Mouse (Mus musculus): Measurements from ENCODE around the gene Nckap5.
"Not testable (repeated sequence)": the region's sequence is repeated elsewhere in the genome, so short reads cannot be mapped to it uniquely, and the experiment has no call there.

The Nckap5 gene

GRCm38 (mm10) chr1:126024518-126024917, 806.1 kb downstream of the Nckap5 start:
- DNase-seq (ENCODE audit: low read depth, low spot score) = no peak

GRCm38 (mm10) chr1:126022959-126023358, 807.6 kb downstream of the Nckap5 start:
- no peak for DNase-seq (ENCODE audit: low read depth, low spot score)

- DNase-seq (ENCODE audit: low read depth, low spot score) = not testable (repeated sequence)
These were observed 811.9 kb downstream of the Nckap5 start for GRCm38 (mm10) chr1:126018654-126019053.

- no peak for DNase-seq (ENCODE audit: low read depth, low spot score)
These were observed 818.9 kb downstream of the Nckap5 start for GRCm38 (mm10) chr1:126011661-126012091.

- DNase-seq (ENCODE audit: low read depth, low spot score) = no peak
These were observed 823.0 kb downstream of the Nckap5 start for GRCm38 (mm10) chr1:126007571-126007970.

- DNase-seq (ENCODE audit: low read depth, low spot score) = no peak
These were observed 824.9 kb downstream of the Nckap5 start for GRCm38 (mm10) chr1:126005672-126006071.

- no peak for DNase-seq (ENCODE audit: low read depth, low spot score)
These were observed 834.1 kb downstream of the Nckap5 start for GRCm38 (mm10) chr1:125996540-125996939.

- no peak for DNase-seq (ENCODE audit: low read depth, low spot score)
These were observed 842.8 kb downstream of the Nckap5 start for GRCm38 (mm10) chr1:125987803-125988202.

- no peak for DNase-seq (ENCODE audit: low read depth, low spot score)
These were observed 846.0 kb downstream of the Nckap5 start for GRCm38 (mm10) chr1:125984570-125984969.

GRCm38 (mm10) chr1:125974649-125975048, 856.0 kb downstream of the Nckap5 start:
- DNase-seq (ENCODE audit: low read depth, low spot score) = no peak

GRCm38 (mm10) chr1:125971933-125972332, 858.7 kb downstream of the Nckap5 start:
- no peak for DNase-seq (ENCODE audit: low read depth, low spot score)

- DNase-seq (ENCODE audit: low read depth, low spot score) = no peak
These were observed 862.9 kb downstream of the Nckap5 start for GRCm38 (mm10) chr1:125967671-125968070.

GRCm38 (mm10) chr1:125951026-125951425, 879.6 kb downstream of the Nckap5 start:
- DNase-seq (ENCODE audit: low read depth, low spot score) = no peak

GRCm38 (mm10) chr1:125949076-125949475, 881.5 kb downstream of the Nckap5 start:
- DNase-seq (ENCODE audit: low read depth, low spot score) = no peak

- DNase-seq (ENCODE audit: low read depth, low spot score) = no peak
These were observed 885.5 kb downstream of the Nckap5 start for GRCm38 (mm10) chr1:125945136-125945535.

- no peak for DNase-seq (ENCODE audit: low read depth, low spot score)
These were observed 887.3 kb downstream of the Nckap5 start for GRCm38 (mm10) chr1:125943305-125943704.

- DNase-seq (ENCODE audit: low read depth, low spot score) = no peak
These were observed 905.1 kb downstream of the Nckap5 start for GRCm38 (mm10) chr1:125925486-125925885.

GRCm38 (mm10) chr1:125923062-125923461, 907.5 kb downstream of the Nckap5 start:
- no peak for DNase-seq (ENCODE audit: low read depth, low spot score)

GRCm38 (mm10) chr1:125920696-125921095, 909.9 kb downstream of the Nckap5 start:
- DNase-seq (ENCODE audit: low read depth, low spot score) = no peak

- DNase-seq (ENCODE audit: low read depth, low spot score) = no peak
These were observed 917.7 kb downstream of the Nckap5 start, which contains the start of gene Lypd1 for GRCm38 (mm10) chr1:125912601-125913600. Lypd1 (minus strand) TSS chr1:125913101.

- no peak for DNase-seq (ENCODE audit: low read depth, low spot score)
These were observed 918.6 kb downstream of the Nckap5 start for GRCm38 (mm10) chr1:125911901-125912445.

- no peak for DNase-seq (ENCODE audit: low read depth, low spot score)
These were observed 919.2 kb downstream of the Nckap5 start for GRCm38 (mm10) chr1:125911337-125911900.
